In genomic region chr9:41375984-41376651, GRCm38 (mm10) we compare ENCODE assay signal across 8 mouse cellular contexts.
A peak's percentile ranks its signal among the peaks of the same experiment; 100 is the strongest.
DNase-seq lines count a peak whose midpoint lies in the region; ATAC-seq and TF ChIP-seq lines count a peak whose summit lies in the region.

No protein-coding gene starts in this region.

- dilution Hi-C loops in CH12.LX (cut with MboI; ENCODE audit: extremely low pct_ligation_motif_present, extremely low pct_unique_long_range_greater_than_20kb, low sequenced_read_pairs): no loop called here

- H3K4me3 ChIP-seq in CH12.LX (replicated peaks in 1 of 3; ENCODE audit: low read depth in 2 of 3, low read length in 2 of 3, poor library complexity in 1 of 3): no peak overlapping the region
- H3K4me3 ChIP-seq in forebrain, embryonic 13.5 days: peak overlapping the region; percentile 44
- peak overlapping the region; percentile 31 for H3K4me3 ChIP-seq in heart, postnatal 0 days (ENCODE audit: low read depth, low read length)
- H3K4me3 ChIP-seq in midbrain, embryonic 13.5 days (replicated peaks): peak overlapping the region; percentile 46

- H3K27ac ChIP-seq in CH12.LX (ENCODE audit: insufficient read depth, low read depth): no peak overlapping the region
- H3K27ac ChIP-seq in forebrain, embryonic 13.5 days: peak overlapping the region; percentile 98
- H3K27ac ChIP-seq in heart, postnatal 0 days (ENCODE audit: low read depth): peak overlapping the region; percentile 73
- peak overlapping the region; percentile 97 for H3K27ac ChIP-seq in midbrain, embryonic 13.5 days

- TF ChIP-seq POLR2A in CH12.LX (IDR thresholded peaks at IDR 0.05; ENCODE audit: low read depth, low read length): no peak

- H3K9me3 ChIP-seq in CH12.LX (replicated peaks; ENCODE audit: low read length): no peaks in the 10 kb centered on the region
- no peaks in the 10 kb centered on the region for H3K9me3 ChIP-seq in forebrain, embryonic 13.5 days (replicated peaks)
- no peaks in the 10 kb centered on the region for H3K9me3 ChIP-seq in heart, postnatal 0 days (replicated peaks; ENCODE audit: control insufficient read depth, low read length)
- no peaks in the 10 kb centered on the region for H3K9me3 ChIP-seq in midbrain, embryonic 13.5 days

- WGBS in forebrain, embryonic 13.5 days: 4% methylated on average over 24 of the region's 24 CpGs
- 5% methylated on average over 24 of the region's 24 CpGs for WGBS in heart, postnatal 0 days
- WGBS in midbrain, embryonic 13.5 days: 2% methylated on average over 24 of the region's 24 CpGs

- no peaks in the 10 kb centered on the region for H3K79me2 ChIP-seq in CH12.LX (replicated peaks; ENCODE audit: control insufficient read depth, extremely low read depth, insufficient read depth, poor library complexity, severe bottlenecking)

- TF ChIP-seq RAD21 in CH12.LX (IDR thresholded peaks at IDR 0.05; ENCODE audit: low read depth, low read length): no peak

- peaks cover 3 to 9% of the 10 kb centered on the region in 2 experiments; a peak in 3 of 4 replicates for H3K4me1 ChIP-seq in CH12.LX (ENCODE audit: control insufficient read depth in 1 of 2, insufficient read depth in 2 of 2)
- H3K4me1 ChIP-seq in forebrain, embryonic 13.5 days: peaks cover 59% of the 10 kb centered on the region
- 0 out of 2 replicates have a peak, but pooled peaks cover 12% of the 10 kb centered on the region for H3K4me1 ChIP-seq in heart, postnatal 0 days (ENCODE audit: control insufficient read depth, insufficient read depth)
- H3K4me1 ChIP-seq in midbrain, embryonic 13.5 days (replicated peaks): peaks cover 69% of the 10 kb centered on the region

- no peak for DNase-seq in CH12.LX (ENCODE audit: extremely low read depth)
- peak; percentile 26 for DNase-seq in ZHBTc4 (ENCODE audit: low read depth, low spot score)
- DNase-seq in heart, postnatal 0 days (ENCODE audit: low spot score): peak; percentile 71
- peak; percentile 73 for DNase-seq in left cerebral cortex, adult 11 months (ENCODE audit: low spot score)
- DNase-seq in testis, postnatal 10 days (ENCODE audit: low spot score): peak; percentile 43
- DNase-seq in yolk sac, embryonic 10.5 days (ENCODE audit: low spot score): no peak

- H3K36me3 ChIP-seq in CH12.LX (replicated peaks in 1 of 2; ENCODE audit: control insufficient read depth in 1 of 2, insufficient read depth in 1 of 2, low read length in 1 of 2): no peaks in the 10 kb centered on the region
- no peaks in the 10 kb centered on the region for H3K36me3 ChIP-seq in forebrain, embryonic 13.5 days (ENCODE audit: poor library complexity, severe bottlenecking)
- H3K36me3 ChIP-seq in heart, postnatal 0 days (replicated peaks; ENCODE audit: control insufficient read depth, insufficient read depth, low read length): no peaks in the 10 kb centered on the region
- H3K36me3 ChIP-seq in midbrain, embryonic 13.5 days: no peaks in the 10 kb centered on the region

- no peaks in the 10 kb centered on the region for H3K27me3 ChIP-seq in CH12.LX (replicated peaks)
- H3K27me3 ChIP-seq in forebrain, embryonic 13.5 days: no peaks in the 10 kb centered on the region
- no peaks in the 10 kb centered on the region for H3K27me3 ChIP-seq in heart, postnatal 0 days (ENCODE audit: control insufficient read depth, insufficient read depth, low read length)
- no peaks in the 10 kb centered on the region for H3K27me3 ChIP-seq in midbrain, embryonic 13.5 days

- TF ChIP-seq EP300 in CH12.LX (IDR thresholded peaks at IDR 0.05; ENCODE audit: low read length): no peak
- no peak for TF ChIP-seq EP300 in heart, postnatal 0 days (IDR thresholded peaks at IDR 0.05; ENCODE audit: low read depth)

- H3K4me2 ChIP-seq in CH12.LX (ENCODE audit: insufficient read depth, low read depth, poor library complexity, severe bottlenecking): peak overlapping the region; percentile 59
- peak overlapping the region; percentile 70 for H3K4me2 ChIP-seq in forebrain, embryonic 13.5 days
- H3K4me2 ChIP-seq in heart, postnatal 0 days (ENCODE audit: low read depth, low read length): peak overlapping the region; percentile 61
- H3K4me2 ChIP-seq in midbrain, embryonic 13.5 days (replicated peaks): peak overlapping the region; percentile 68

- H3K9ac ChIP-seq in CH12.LX (ENCODE audit: insufficient read depth, low read depth): no peak overlapping the region
- peak overlapping the region; percentile 80 for H3K9ac ChIP-seq in forebrain, embryonic 13.5 days
- H3K9ac ChIP-seq in heart, postnatal 0 days (replicated peaks; ENCODE audit: low read depth, low read length): peak overlapping the region; percentile 35
- H3K9ac ChIP-seq in midbrain, embryonic 13.5 days (replicated peaks): peak overlapping the region; percentile 80

- in situ Hi-C loops in CH12.LX (cut with MboI; ENCODE audit: low pct_ligation_motif_present, low pct_unique_long_range_greater_than_20kb, low sequenced_read_pairs): no loop called here

- ATAC-seq in forebrain, embryonic 13.5 days: peak; percentile 71
- peak; percentile 88 for ATAC-seq in heart, postnatal 0 days (ENCODE audit: insufficient read depth, low read depth)
- ATAC-seq in midbrain, embryonic 13.5 days: peak; percentile 53

- TF ChIP-seq CTCF in CH12.LX (conservative IDR thresholded peaks at IDR 0.05 in 1 of 2, IDR thresholded peaks at IDR 0.05 in 1 of 2; ENCODE audit: low read depth in 2 of 2, low read length in 2 of 2): no peak
- no peak for TF ChIP-seq CTCF in heart, postnatal 0 days (IDR thresholded peaks at IDR 0.05; ENCODE audit: low read depth)

TF ChIP-seq in CH12.LX, 34 proteins besides CTCF, POLR2A, EP300 and RAD21:
- TF ChIP-seq HCFC1 (IDR thresholded peaks at IDR 0.05; ENCODE audit: low read depth, low read length): no peak
- no peak for TF ChIP-seq RCOR1 (conservative IDR thresholded peaks at IDR 0.05; ENCODE audit: low read depth, low read length)
- TF ChIP-seq TCF12 (IDR thresholded peaks at IDR 0.05; ENCODE audit: low read depth, low read length): no peak
- no peak for TF ChIP-seq ZKSCAN1 (IDR thresholded peaks at IDR 0.05; ENCODE audit: borderline replicate concordance, low read depth, low read length)
- no peak for TF ChIP-seq USF2 (conservative IDR thresholded peaks at IDR 0.05; ENCODE audit: low read depth, low read length)
- TF ChIP-seq CHD2 (IDR thresholded peaks at IDR 0.05; ENCODE audit: low read length): no peak
- TF ChIP-seq ETS1 (conservative IDR thresholded peaks at IDR 0.05; ENCODE audit: low read depth, low read length): no peak
- no peak for TF ChIP-seq NELFE (IDR thresholded peaks at IDR 0.05; ENCODE audit: low read depth, low read length)
- no peak for TF ChIP-seq PAX5 (IDR thresholded peaks at IDR 0.05; ENCODE audit: low read length)
- no peak for TF ChIP-seq MAZ (IDR thresholded peaks at IDR 0.05; ENCODE audit: low read depth, low read length)

Comparison
In these comparisons a context has a peak if more than half of its experiments do, and no peak if none do; other contexts are left out.
1. DNase-seq: peak in ZHBTc4 (single experiment), heart, postnatal 0 days (single experiment), left cerebral cortex, adult 11 months (single experiment) and testis, postnatal 10 days (single experiment); none in CH12.LX (single experiment) and yolk sac, embryonic 10.5 days (single experiment).
2. H3K4me3 ChIP-seq: peak in forebrain, embryonic 13.5 days (single experiment), heart, postnatal 0 days (single experiment) and midbrain, embryonic 13.5 days (single experiment); none in CH12.LX (0 of 3).
3. Peak in every context shown above with its lines, with median percentiles within 50 percentile points of each other: H3K4me2 ChIP-seq and ATAC-seq.